Mouse (Mus musculus): ENCODE data around the gene Pex10. TPM values are rescaled to one million over a fixed set of nuclear protein-coding genes. Genes with fewer than 3 reads are reported as not detected.

Gene Pex10
- polyA plus RNA-seq, 1 experiment from 2014 or later, result 18.6 TPM

Other genes starting within 250 kb of the Pex10 start
- 0.56 and 0.57 TPM in 2 replicates for gene Ttc34, start 229.6 kb upstream of the Pex10 start, polyA plus RNA-seq (2015; fragmentation: Nextera tagmentation; extraction: Ambion mirVana)
- 0.13 and 0.25 TPM in 2 replicates for gene Mmel1, start 197.4 kb upstream of the Pex10 start, polyA plus RNA-seq (2015; fragmentation: Nextera tagmentation; extraction: Ambion mirVana)
- 44.1 and 48.8 TPM in 2 replicates for gene Fam213b, start 167.9 kb upstream of the Pex10 start, polyA plus RNA-seq (2015; fragmentation: Nextera tagmentation; extraction: Ambion mirVana)
- gene Tnfrsf14, start 138.5 kb upstream of the Pex10 start, polyA plus RNA-seq (2015; fragmentation: Nextera tagmentation; extraction: Ambion mirVana), result 0.22 and 0.25 TPM in 2 replicates
- 154 and 185 TPM in 2 replicates for gene Hes5, start 106.1 kb upstream of the Pex10 start, polyA plus RNA-seq (2015; fragmentation: Nextera tagmentation; extraction: Ambion mirVana)
- 37.4 and 38.1 TPM in 2 replicates for gene Pank4, start 102.9 kb upstream of the Pex10 start, polyA plus RNA-seq (2015; fragmentation: Nextera tagmentation; extraction: Ambion mirVana)
- gene Plch2, start 10.2 kb upstream of the Pex10 start, polyA plus RNA-seq (2015; fragmentation: Nextera tagmentation; extraction: Ambion mirVana), result 8.4 and 11.1 TPM in 2 replicates
- 123 and 132 TPM in 2 replicates for gene Rer1, start 19.4 kb downstream of the Pex10 start, polyA plus RNA-seq (2015; fragmentation: Nextera tagmentation; extraction: Ambion mirVana)
- 7.1 and 8.0 TPM in 2 replicates for gene Morn1, start 19.6 kb downstream of the Pex10 start, polyA plus RNA-seq (2015; fragmentation: Nextera tagmentation; extraction: Ambion mirVana)
- 10.3 and 10.4 TPM in 2 replicates for gene Ski, start 155.6 kb downstream of the Pex10 start, polyA plus RNA-seq (2015; fragmentation: Nextera tagmentation; extraction: Ambion mirVana)
- gene Faap20, start 182.8 kb downstream of the Pex10 start, polyA plus RNA-seq (2015; fragmentation: Nextera tagmentation; extraction: Ambion mirVana), result 78.8 and 84.8 TPM in 2 replicates

Data from hindbrain, embryonic 13.5 days (tissue).